Mouse (Mus musculus) midbrain, embryonic 11.5 days (tissue): ENCODE results near the gene Trp53. TPM values are rescaled to one million over a fixed set of nuclear protein-coding genes. Genes with fewer than 3 reads are reported as not detected.
"Not testable (repeated sequence)": the region's sequence is repeated elsewhere in the genome, so short reads cannot be mapped to it uniquely, and the experiment has no call there.

Experiments
- ATAC-seq: fragments of 200-750 bp; cut with Nextera tagmentation; 2 replicates; pipeline ENCODE4 v1.8.0; 2017; ENCODE audit warnings: moderate TSS enrichment, moderate library complexity; ENCODE audit not compliant: low FRiP score
- DNase-seq: peaks from one replicate; pipeline ENCODE4 v3.0.0; 2015; ENCODE audit warnings: low spot score; ENCODE audit errors: missing footprints
- H3K27ac ChIP-seq: fragments of 300-500 bp; sonication (generic); 2 replicates; pipeline ENCODE4 v1.5.1; 2014; ENCODE audit warnings: low read depth, low read length
- H3K27me3 ChIP-seq: fragments of 300-500 bp; sonication (generic); 2 replicates; pipeline ENCODE4 v1.6.1; 2014; ENCODE audit warnings: mild to moderate bottlenecking, low read length, moderate library complexity, mixed read lengths; ENCODE audit not compliant: control insufficient read depth, insufficient read depth
- H3K36me3 ChIP-seq: fragments of 300-500 bp; sonication (generic); 2 replicates; pipeline ENCODE4 v1.6.1; 2014; ENCODE audit warnings: mild to moderate bottlenecking, low read length, moderate library complexity, mixed read lengths; ENCODE audit not compliant: control insufficient read depth, insufficient read depth
- H3K4me1 ChIP-seq: fragments of 300-500 bp; sonication (generic); 2 replicates; pipeline ENCODE4 v1.6.1; 2014; ENCODE audit warnings: low read length; ENCODE audit not compliant: control insufficient read depth, insufficient read depth
- H3K4me2 ChIP-seq: fragments of 300-500 bp; sonication (generic); 2 replicates; pipeline ENCODE4 v1.6.1; 2014; ENCODE audit warnings: mild to moderate bottlenecking, moderate library complexity
- H3K4me3 ChIP-seq: fragments of 300-500 bp; sonication (generic); 2 replicates; pipeline ENCODE4 v1.5.1; 2014; ENCODE audit warnings: low read depth, low read length
- H3K9ac ChIP-seq: fragments of 300-500 bp; sonication (generic); 2 replicates; pipeline ENCODE4 v1.6.1; 2014; ENCODE audit warnings: low read length
- H3K9me3 ChIP-seq: fragments of 300-500 bp; sonication (generic); 2 replicates; pipeline ENCODE4 v1.6.1; 2016; ENCODE audit warnings: low read length; ENCODE audit not compliant: control insufficient read depth
- WGBS: fragments of 180-500 bp; shearing (Covaris S2); extraction: QIAGEN DNeasy Blood & Tissue Kit; methylation state at CpG from one replicate; pipeline ENCODE4 v1.1.7; 2014; 5-methylcytosine and 5-hydroxymethylcytosine counted together
- polyA plus RNA-seq: library from polyadenylated mRNA; unstranded; fragments of >200 nt; fragmentation: Nextera tagmentation; extraction: Ambion mirVana; gene quantifications from 2 replicates; pipeline ENCODE4 v1.2.1, GENCODE M21; 2014

Gene Trp53
- 144 and 147 TPM in 2 replicates for polyA plus RNA-seq

- peaks cover 35% of the 10 kb centered on the region for H3K4me1 ChIP-seq
- peak within 1 kb of the TSS; percentile 64 for H3K4me3 ChIP-seq
- peak within 1 kb of the TSS; percentile 83 for H3K27ac ChIP-seq
- DNase-seq (peak; percentile 97), ATAC-seq (peak; percentile 62)
- no peaks in the 10 kb centered on the region for H3K27me3 ChIP-seq
- peak within 1 kb of the TSS; percentile 76 for H3K4me2 ChIP-seq
- no peaks in the 10 kb centered on the region for H3K36me3 ChIP-seq
- under 1% methylated on average over 13 of the region's 13 CpGs for WGBS
- H3K9me3 ChIP-seq: no peaks in the 10 kb centered on the region
- H3K9ac ChIP-seq: peak within 1 kb of the TSS; percentile 78
Measured at GRCm38 (mm10) chr11:69580091-69580514, at the start of gene Trp53, which contains the start of gene Wrap53. Gene Trp53 (plus strand): TSS chr11:69580359. Gene Wrap53 (minus strand): TSS chr11:69580255.

GRCm38 (mm10) chr11:69530755-69531154 is 49.4 kb upstream of the Trp53 start:
- ATAC-seq, H3K9ac ChIP-seq: not testable (repeated sequence)
- 90% methylated on average over 6 of the region's 6 CpGs for WGBS

GRCm38 (mm10) chr11:69532480-69533150 is 47.5 kb upstream of the Trp53 start:
- no peak overlapping the region for H3K4me2 ChIP-seq
- no peaks in the 10 kb centered on the region for H3K36me3 ChIP-seq
- no peaks in the 10 kb centered on the region for H3K27me3 ChIP-seq
- DNase-seq: no peak
- no peak overlapping the region for H3K27ac ChIP-seq
- no peaks in the 10 kb centered on the region for H3K9me3 ChIP-seq
- no peaks in the 10 kb centered on the region for H3K4me1 ChIP-seq
- H3K4me3 ChIP-seq: no peak overlapping the region
- WGBS: 82% methylated on average over 7 of the region's 7 CpGs
- no peak for ATAC-seq
- no peak overlapping the region for H3K9ac ChIP-seq

More at GRCm38 (mm10) chr11:69530755-69531154, 49.4 kb upstream of the Trp53 start:
- not testable (repeated sequence) for H3K4me1 ChIP-seq, H3K4me3 ChIP-seq, H3K9me3 ChIP-seq, H3K4me2 ChIP-seq, DNase-seq, H3K36me3 ChIP-seq, H3K27me3 ChIP-seq, H3K27ac ChIP-seq

GRCm38 (mm10) chr11:69534990-69535389 is 45.2 kb upstream of the Trp53 start:
- no peaks in the 10 kb centered on the region for H3K4me1 ChIP-seq
- no peak overlapping the region for H3K9ac ChIP-seq
- H3K9me3 ChIP-seq: no peaks in the 10 kb centered on the region
- DNase-seq: no peak
- no peaks in the 10 kb centered on the region for H3K27me3 ChIP-seq
- no peak overlapping the region for H3K27ac ChIP-seq
- WGBS: 69% methylated on average over 1 of the region's 1 CpGs
- no peak for ATAC-seq
- no peak overlapping the region for H3K4me2 ChIP-seq
- H3K4me3 ChIP-seq: no peak overlapping the region
- no peaks in the 10 kb centered on the region for H3K36me3 ChIP-seq

- H3K4me3 ChIP-seq: no peak overlapping the region
- DNase-seq: no peak
- 89% methylated on average over 2 of the region's 2 CpGs for WGBS
Measured at GRCm38 (mm10) chr11:69540700-69541099, 39.5 kb upstream of the Trp53 start.

GRCm38 (mm10) chr11:69541741-69542140 is 38.4 kb upstream of the Trp53 start:
- ATAC-seq, H3K9me3 ChIP-seq, H3K36me3 ChIP-seq, H3K27ac ChIP-seq, H3K4me2 ChIP-seq, H3K9ac ChIP-seq, H3K27me3 ChIP-seq, DNase-seq, H3K4me3 ChIP-seq: not testable (repeated sequence)
- H3K4me1 ChIP-seq: peaks cover 15% of the 10 kb centered on the region
- WGBS: 83% methylated on average over 1 of the region's 3 CpGs

More at GRCm38 (mm10) chr11:69540700-69541099, 39.5 kb upstream of the Trp53 start:
- H3K9me3 ChIP-seq: no peaks in the 10 kb centered on the region
- H3K36me3 ChIP-seq: no peaks in the 10 kb centered on the region
- ATAC-seq: no peak
- no peak overlapping the region for H3K4me2 ChIP-seq
- no peak overlapping the region for H3K27ac ChIP-seq
- no peaks in the 10 kb centered on the region for H3K27me3 ChIP-seq
- H3K4me1 ChIP-seq: peaks cover 5% of the 10 kb centered on the region
- no peak overlapping the region for H3K9ac ChIP-seq

- 0 out of 2 replicates have a peak overlapping the region, but pooled peaks have one; percentile 0 for H3K4me2 ChIP-seq
- ATAC-seq (no peak), DNase-seq (peak; percentile 88)
- H3K4me1 ChIP-seq: peaks cover 34% of the 10 kb centered on the region
- peak overlapping the region; percentile 6; the same call in 1 of the 2 replicates for H3K9ac ChIP-seq
- no peak overlapping the region for H3K4me3 ChIP-seq
- H3K36me3 ChIP-seq: no peaks in the 10 kb centered on the region
- H3K27me3 ChIP-seq: no peaks in the 10 kb centered on the region
- peak overlapping the region; percentile 42; the same call in 1 of the 2 replicates for H3K27ac ChIP-seq
- H3K9me3 ChIP-seq: no peaks in the 10 kb centered on the region
- 2% methylated on average over 3 of the region's 3 CpGs for WGBS
Measured at GRCm38 (mm10) chr11:69543598-69543997, 36.6 kb upstream of the Trp53 start.

- Histone ChIP-seq H3K9me3 (no peaks in the 10 kb centered on the region), H3K36me3 (no peaks in the 10 kb centered on the region), H3K4me1 (peaks cover 48% of the 10 kb centered on the region), H3K4me3 (peak overlapping the region; percentile 41), H3K9ac (peak overlapping the region; percentile 86), H3K27me3 (no peaks in the 10 kb centered on the region), H3K4me2 (peak overlapping the region; percentile 91), H3K27ac (peak overlapping the region; percentile 87)
- ATAC-seq (peak; percentile 45; the same call in 1 of the 2 replicates), DNase-seq (no peak)
- 6% methylated on average over 7 of the region's 7 CpGs for WGBS
Measured at GRCm38 (mm10) chr11:69545957-69546356, 34.2 kb upstream of the Trp53 start.

- ATAC-seq (peak; percentile 73), DNase-seq (peak; percentile 98)
- H3K36me3 ChIP-seq: no peaks in the 10 kb centered on the region
- H3K4me1 ChIP-seq: peaks cover 48% of the 10 kb centered on the region
- peak overlapping the region; percentile 86 for H3K9ac ChIP-seq
- H3K4me2 ChIP-seq: peak overlapping the region; percentile 91
- H3K27ac ChIP-seq: peak overlapping the region; percentile 87
- H3K9me3 ChIP-seq: no peaks in the 10 kb centered on the region
- peak overlapping the region; percentile 41 for H3K4me3 ChIP-seq
- H3K27me3 ChIP-seq: no peaks in the 10 kb centered on the region
- under 1% methylated on average over 44 of the region's 44 CpGs for WGBS
Measured at GRCm38 (mm10) chr11:69546423-69547053, 33.6 kb upstream of the Trp53 start.
